Mouse (Mus musculus): ENCODE results near the gene Xylt1.

DNA sequence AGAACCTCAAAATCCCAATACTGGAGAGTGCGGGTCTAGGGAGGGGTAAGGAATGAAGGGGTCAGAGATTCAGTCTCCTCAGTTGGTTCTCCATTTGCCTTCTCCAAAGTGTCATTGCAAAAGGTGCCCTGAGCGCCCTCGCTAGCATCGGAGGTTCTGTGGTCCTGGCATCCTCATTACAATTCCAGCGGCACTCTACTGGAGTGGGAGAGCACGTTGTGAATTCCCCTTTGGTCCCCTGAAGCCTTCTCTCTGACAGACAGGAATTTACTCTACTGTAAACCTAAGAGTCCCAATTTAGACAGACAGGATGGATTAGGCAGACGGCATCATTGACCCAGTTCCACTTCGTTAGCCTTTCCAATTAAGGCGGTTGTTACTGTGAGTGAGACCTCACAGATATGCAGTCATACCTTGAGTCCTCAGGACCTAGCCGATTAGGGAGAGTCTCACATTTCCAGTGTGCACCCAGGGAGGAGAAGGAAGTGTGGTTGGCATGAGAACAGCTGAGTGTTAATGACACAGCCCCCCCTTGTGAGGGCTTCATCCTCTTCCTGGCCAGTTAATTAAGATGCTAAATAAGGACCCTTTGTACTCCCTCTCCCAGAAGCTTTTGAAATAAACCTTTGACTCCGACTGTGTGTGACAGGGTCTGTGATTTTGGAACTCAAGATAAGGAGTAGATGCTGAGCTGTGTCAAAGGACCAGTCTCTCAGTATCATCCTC, 91.4 kb downstream of the Xylt1 start:
- TF ChIP-seq CTCF (IDR thresholded peaks at IDR 0.05; ENCODE audit: borderline replicate concordance, control insufficient read depth, extremely low read depth, insufficient read depth, low read length, poor library complexity) (no peak), POLR2A (IDR thresholded peaks at IDR 0.05; ENCODE audit: control insufficient read depth, extremely low read depth, insufficient read depth, low read length, poor library complexity) (no peak)

Measured in thymus, adult 2 months (tissue).